Mouse (Mus musculus) CH12.LX (cell line): ENCODE measurements around the gene Rubcnl.

Experiments
- CTCF ChIP-seq, 2 experiments: IDR thresholded peaks in 1 of 2; conservative IDR thresholded peaks in 1 of 2; 2 replicates each; pipeline ENCODE4 v1.5.1; 2011 to 2012; ENCODE audit warnings: low read depth in 2 of 2, low read length in 2 of 2, improper control_type of control experiment in 1 of 2, inconsistent platforms in 1 of 2, mild to moderate bottlenecking in 1 of 2, moderate library complexity in 1 of 2
- EP300 ChIP-seq: IDR thresholded peaks from 2 replicates; pipeline ENCODE4 v1.6.1; 2011; ENCODE audit warnings: low read length, improper control_type of control experiment
- MAX ChIP-seq: IDR thresholded peaks from 2 replicates; pipeline ENCODE4 v1.6.1; 2011; ENCODE audit warnings: low read length, improper control_type of control experiment
- POLR2A ChIP-seq: IDR thresholded peaks from 2 replicates; pipeline ENCODE4 v1.6.1; 2011; ENCODE audit warnings: low read depth, mild to moderate bottlenecking, improper control_type of control experiment, low read length
- USF1 ChIP-seq: IDR thresholded peaks from 2 replicates; pipeline ENCODE4 v1.6.1; 2014; ENCODE audit warnings: low read depth, mild to moderate bottlenecking, inconsistent platforms, low read length, improper control_type of control experiment
- ZNF384 ChIP-seq: IDR thresholded peaks from 2 replicates; pipeline ENCODE4 v1.6.1; 2012; ENCODE audit warnings: low read depth, low read length, improper control_type of control experiment, inconsistent platforms

GRCm38 (mm10) chr14:75064520-75064919 lies 48.7 kb downstream of the Rubcnl start:
- no peak for TF ChIP-seq CTCF (conservative IDR thresholded peaks at IDR 0.05 in 1 of 2, IDR thresholded peaks at IDR 0.05 in 1 of 2; ENCODE audit: low read depth in 2 of 2, low read length in 2 of 2)
- no peak for TF ChIP-seq MAX
- TF ChIP-seq EP300: no peak
- TF ChIP-seq POLR2A: no peak
- no peak for TF ChIP-seq USF1
- TF ChIP-seq ZNF384: no peak
